Mouse (Mus musculus) megakaryocyte-erythroid progenitor cell, adult 5-6 weeks (primary cell): ENCODE measurements at regions not wholly inside any gene's neighbourhood (a gene's known extent, or its start where the extent isn't known, plus 50 kb on each side); places are given as distances from the start of the nearest gene placed in this dataset.
"Not testable (repeated sequence)": the region's sequence is repeated elsewhere in the genome, so short reads cannot be mapped to it uniquely, and the experiment has no call there.

Experiments
- ATAC-seq: replicated peaks from 2 replicates; pipeline ENCODE4 v1.8.0; 2016; ENCODE audit warnings: mild to moderate bottlenecking, inconsistent platforms; ENCODE audit not compliant: severe bottlenecking, poor library complexity, low FRiP score, low TSS enrichment

DNA sequence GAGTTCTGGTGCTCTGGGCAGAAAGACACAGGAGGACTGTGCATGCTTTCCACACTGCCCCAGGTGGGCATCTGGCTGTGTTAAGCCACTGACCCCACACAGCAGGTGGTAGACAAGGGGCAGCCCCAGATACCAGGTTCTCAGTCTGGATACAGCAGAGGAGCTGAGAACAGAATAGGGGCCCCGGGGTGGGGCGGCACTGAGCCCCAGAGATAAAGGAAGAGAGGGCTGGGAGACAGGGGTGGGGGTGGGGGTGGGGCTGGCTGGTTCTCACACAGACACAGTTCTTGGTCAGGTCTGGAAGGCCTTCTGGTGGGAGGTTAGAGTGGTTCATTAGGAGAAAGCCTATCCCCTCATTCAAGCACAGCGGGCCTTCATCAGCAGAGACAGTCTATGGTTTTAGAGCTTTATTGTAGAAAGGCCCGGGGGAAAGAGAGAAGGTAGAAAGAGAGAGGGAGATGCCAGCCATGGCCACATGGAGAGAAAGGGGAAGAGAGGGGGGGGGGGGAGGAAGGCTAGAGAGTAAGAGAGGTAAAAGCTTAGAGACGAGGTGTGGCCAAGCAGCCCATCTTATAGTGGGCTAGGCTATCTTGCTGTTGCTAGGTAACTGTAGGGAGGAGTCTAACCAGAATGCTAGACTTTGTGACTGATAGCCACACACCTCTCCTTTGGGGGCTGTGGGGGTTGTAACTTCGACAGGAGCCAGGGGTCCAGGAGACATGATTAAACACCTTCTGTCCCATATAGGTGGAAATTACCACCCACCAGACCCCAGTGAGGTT is 1403.1 kb downstream of the Zfp704 start:
- no peak for ATAC-seq

DNA sequence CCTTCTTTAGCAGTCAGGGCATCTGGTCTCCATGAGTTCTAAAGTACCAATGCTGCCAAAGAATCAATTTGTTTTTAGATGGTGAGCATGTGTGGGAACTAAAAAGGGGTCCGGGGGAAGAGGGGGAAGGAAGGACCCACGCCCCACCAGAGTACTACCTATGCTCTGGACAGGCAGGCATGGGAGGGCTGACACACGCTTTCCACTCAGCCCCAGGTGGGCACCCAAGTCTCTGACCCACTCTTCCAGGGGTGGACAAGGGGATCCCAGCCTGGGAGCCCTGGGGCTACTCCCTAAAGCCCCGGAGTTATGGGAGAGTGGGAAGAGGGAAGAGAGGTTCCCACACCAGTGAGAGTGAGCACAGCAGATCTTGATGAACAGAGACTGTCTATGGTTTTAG is 1446.9 kb downstream of the Zfp704 start:
- no peak for ATAC-seq

DNA sequence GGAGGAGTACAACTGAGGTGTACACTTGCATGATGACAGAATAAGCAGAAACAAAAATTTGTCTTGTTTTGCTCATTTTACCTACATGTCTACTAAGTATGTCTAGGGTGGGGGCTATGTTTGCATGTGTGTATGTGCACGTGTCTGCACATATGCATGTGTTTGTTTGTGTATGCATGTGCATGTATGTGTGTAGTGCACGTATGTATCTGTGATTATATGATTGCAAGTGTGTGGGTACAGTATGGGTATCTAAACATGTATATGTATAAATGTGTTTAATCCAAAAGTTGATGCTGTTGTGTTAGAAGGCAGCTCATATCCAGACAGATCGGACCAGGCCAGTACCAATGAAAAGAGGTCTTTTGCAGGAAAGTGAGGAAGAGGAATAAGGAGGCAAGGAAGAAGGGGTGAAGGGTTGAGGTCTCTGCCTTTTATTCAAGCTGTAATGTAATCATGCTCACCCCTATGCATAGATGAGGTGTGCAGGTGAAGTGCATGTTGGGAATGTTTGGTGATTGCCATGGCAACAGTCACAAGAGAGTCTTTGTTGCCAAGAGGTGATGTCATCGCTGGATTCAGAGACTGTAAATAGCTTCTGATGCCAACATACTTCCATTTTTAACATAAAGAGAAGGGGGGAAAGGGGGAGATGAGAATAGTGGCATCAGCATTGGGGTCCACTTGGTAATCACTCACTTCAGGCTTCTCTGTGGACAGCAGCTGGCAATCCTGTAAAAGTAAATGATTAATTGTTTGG is 1447.7 kb downstream of the Zfp704 start:
- no peak for ATAC-seq

DNA sequence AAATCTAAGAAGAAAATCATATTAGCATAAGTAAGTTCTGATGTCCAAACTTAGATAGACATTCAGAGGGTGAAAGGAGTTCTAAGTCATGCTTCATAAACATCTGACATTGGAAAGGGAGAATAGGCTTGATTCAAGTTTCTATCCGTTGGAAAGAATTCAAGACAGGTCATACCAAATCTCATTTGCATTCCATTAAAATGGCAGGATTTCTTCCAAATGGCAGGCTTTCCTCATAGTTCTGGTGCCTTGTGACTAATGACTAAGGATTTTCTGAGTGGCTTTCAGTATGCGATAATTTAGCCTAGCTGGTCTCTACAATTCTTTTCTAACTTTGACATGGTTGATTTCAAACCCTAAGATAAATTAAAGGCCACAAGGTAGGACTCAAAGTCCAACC is 1466.9 kb downstream of the Zfp704 start:
- ATAC-seq = no peak

DNA sequence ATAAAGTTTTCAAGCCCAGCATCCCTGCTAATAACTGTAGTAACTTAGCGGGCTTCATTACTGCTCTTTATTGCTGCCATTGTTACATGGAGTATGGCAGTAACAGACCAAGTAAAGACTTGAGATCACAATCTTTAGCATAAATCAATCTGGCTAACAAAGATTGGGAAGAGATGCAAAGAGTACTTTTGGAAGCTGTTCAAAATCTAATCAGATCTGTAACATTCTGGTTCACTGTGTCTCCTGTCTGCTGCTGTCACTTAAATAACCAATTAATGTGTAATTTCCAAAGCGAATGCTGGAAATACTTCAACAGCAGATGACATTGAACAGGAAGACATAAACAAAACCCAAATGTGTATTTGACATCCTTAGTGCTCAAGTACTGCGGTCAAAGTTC is 1467.7 kb downstream of the Zfp704 start:
- no peak for ATAC-seq

DNA sequence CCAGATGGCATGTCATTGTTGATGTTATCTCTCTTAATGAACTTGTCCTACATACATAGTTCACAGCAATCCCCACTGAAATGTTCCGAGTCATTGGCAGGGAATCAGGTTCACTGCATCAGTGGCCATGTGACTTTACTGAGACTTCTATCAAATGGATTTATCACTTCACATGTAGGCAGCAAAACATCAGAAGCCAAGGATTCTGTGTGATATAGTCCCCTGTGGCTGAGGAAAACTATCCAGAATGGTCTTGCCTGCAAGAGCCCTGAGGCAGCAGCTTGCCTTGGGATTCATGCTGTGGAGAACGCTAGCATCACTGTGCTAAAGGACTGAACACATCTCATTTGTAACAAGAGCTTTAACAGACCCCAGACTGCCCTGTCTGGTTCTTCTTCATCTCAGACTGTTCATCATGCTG is 1468.2 kb downstream of the Zfp704 start:
- ATAC-seq = no peak

DNA sequence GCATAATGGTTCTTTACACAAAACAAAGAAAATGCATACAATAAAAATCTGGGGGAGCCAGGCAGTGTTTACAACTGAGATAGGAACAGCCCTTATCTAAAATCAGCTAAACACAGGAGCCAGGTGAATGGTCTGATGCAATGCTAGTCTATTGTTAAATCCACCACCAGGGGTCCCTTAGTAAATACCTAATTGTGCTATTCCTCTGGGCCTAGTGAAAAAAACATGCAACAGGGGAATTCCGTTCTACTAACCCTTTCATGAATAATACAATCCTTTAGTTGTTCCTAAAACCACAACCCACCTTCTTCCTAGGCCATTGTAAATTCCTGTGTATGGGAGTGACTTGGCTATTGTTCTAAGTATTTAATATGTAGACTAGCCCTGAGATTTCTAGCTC is 1486.2 kb downstream of the Zfp704 start:
- ATAC-seq = not testable (repeated sequence)

DNA sequence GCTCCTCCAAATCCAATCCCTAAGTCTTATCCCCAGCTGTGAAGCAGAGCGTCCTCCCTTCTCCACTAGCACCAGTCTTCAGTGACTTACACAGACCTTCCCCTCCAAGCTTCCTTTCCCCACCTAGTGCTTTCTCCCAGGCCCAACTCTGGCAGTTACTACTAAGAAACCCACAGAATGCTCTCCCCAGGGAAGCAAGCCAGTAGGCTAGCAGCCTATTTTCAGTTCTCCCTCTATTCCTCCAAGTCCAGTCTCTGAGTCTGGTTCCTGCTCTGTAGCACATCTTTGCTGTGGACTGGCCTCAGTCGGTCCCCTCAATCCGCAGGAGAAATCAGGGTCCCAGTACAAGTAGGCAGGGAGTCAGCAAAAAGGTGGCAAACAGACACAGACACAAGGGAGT is 1486.7 kb downstream of the Zfp704 start:
- no peak for ATAC-seq

DNA sequence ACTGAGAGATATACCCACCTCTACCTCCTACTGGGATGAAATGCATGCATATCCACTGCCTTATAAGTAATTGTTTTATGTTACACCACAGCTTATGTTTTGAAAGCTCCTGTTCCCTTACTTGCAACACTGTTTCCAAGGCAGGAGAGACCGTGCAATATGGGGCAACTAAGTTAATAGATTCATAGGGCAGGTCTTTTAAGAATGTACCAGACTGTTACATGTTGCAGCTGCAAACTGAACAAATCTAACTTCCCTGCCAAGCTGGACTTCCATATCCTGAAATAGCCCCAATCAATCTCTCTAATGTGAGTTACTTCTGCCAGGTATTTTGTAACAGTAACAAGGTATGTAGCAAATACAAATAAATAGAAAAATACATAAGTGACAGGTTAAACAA is 1478.0 kb upstream of the 1700008P02Rik start:
- ATAC-seq = no peak

DNA sequence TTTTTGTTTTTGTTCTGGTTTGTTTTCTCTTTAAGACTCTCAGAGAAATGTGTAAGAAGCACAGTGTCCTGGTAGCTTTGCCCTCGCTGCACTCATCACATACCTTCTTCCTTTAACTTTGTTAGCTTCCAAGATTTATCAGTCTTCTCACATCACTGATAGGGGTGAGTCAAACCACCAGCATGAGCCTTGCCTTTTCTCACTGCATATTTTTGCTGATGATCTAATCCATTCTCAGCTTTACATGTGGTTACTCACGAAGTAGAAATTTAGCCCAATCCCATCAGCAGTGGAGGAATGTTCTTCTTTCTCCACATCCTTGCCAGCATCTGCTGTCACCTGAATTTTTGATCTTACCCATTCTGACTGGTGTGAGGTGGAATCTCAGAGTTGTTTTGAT is 1464.5 kb upstream of the 1700008P02Rik start:
- ATAC-seq = no peak

DNA sequence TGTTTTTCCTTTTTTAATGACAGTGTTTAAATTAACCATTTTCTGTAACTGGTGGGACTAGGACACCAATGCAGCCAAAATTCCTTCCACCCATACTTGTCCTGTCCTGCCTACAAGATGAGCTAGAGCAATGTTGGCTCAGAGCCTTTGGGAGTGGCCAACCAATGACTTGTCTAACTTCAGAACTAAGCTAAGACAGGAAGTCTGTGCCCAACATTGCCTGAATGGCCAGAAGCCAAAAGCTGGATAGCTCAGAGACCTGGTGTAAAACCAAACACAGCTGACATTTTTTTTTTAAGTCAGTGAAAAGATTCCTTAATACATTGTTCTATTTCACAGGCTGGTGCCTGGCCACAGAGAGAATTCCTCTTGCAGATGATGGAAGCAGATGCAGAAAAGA is 1433.5 kb upstream of the 1700008P02Rik start:
- no peak for ATAC-seq

DNA sequence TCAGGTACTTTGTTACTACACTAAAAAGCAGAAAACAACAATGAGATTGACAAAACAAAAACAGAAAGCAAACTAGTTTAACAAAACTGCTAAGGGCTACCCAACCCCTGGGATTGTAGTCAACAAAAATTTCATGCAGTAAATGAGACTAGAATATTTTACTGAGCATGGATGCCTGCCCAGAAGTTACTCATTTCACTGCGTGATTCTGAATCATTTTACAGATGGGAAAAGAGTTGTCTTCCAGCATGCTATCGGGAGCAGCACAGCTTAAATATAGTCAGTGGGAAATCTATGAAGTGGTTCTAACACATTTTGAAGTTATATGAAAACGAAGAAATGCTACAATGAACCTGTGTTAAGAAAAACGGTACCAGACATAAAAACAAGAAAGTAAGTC is 1430.9 kb upstream of the 1700008P02Rik start:
- ATAC-seq = no peak

DNA sequence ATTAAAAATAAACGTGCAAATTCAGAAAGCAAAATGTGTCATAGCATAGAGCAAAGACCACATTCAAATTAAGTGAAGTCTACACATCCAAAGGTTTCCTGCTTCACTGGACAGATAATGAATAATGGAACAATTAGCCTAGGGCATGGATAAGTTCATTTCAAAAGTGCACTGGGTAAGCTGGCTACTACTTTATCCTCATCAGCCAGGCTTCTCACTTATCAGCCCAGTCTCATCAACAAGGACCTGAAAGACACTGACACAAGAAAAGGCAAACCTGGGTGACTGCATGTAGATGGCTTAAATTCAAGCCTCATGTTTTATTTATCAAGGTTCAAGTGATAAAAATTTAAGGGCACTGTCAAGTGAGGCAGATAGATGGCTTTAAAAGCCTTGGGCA is 1429.5 kb upstream of the 1700008P02Rik start:
- no peak for ATAC-seq

DNA sequence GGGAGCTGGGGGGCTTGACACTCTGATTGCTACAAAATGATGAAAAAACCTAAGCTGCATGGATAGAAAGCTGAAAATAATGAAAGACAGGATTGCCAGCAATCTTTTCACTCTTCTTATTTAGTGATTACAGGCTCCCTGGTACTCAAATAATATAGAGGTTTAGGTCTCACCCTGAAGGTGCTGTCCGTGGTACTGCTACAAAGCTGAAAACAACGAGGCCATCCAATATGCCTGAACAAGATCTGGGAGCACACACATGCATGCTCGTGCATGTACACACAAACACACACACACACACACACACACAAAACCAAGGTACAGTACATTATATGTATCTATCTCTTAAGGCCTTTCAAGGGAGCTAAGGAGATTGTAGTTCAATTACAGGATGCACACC is 1426.1 kb upstream of the 1700008P02Rik start:
- ATAC-seq = no peak

DNA sequence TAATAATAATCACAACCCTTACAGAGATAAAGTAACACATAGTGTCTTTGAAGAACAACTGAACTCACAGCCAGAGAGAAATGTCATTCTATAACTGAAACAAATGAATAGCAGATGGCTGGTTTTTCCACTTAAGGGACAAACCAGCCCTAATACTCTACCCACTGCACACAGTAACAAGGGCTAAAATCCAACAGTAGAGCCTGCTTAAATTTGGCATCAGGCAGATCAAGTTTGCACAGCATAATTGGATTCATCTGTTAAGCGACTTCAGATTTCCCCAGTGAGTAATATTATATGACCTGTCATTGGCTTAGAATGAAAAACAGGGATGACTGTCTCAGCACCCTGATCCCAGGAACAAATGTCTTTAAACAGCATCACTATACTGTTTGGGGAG is 1416.5 kb upstream of the 1700008P02Rik start:
- no peak for ATAC-seq

DNA sequence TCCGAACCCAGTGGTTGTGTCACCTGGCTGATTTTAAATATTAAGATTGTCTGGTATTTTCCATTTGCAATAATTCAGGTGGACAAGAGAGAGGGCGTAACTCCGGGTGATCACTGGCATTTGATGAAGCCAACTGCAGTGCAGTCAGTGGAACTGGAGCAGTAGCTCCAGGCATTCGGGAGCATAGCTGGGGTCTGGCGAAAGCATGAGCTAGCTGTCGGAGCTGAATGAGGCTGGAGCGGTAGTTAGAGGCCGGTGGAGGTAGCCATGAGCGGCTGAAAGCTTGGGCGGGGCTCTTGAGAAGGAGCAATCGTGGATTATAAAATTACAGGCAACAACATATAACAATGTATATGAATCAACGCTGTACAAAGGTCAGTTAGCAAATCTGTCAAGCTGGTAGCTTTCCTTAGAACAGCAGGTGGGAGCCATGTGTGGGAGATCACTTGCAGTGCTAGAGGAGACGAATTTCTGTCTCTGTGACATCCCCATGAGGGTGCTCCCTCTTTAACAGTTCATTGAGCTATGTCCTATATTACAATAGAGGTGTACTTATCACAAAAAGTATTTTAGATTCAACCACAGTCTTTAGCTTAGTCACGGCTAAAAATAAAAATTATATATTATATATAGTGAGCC is 1415.0 kb upstream of the 1700008P02Rik start:
- ATAC-seq = no peak

DNA sequence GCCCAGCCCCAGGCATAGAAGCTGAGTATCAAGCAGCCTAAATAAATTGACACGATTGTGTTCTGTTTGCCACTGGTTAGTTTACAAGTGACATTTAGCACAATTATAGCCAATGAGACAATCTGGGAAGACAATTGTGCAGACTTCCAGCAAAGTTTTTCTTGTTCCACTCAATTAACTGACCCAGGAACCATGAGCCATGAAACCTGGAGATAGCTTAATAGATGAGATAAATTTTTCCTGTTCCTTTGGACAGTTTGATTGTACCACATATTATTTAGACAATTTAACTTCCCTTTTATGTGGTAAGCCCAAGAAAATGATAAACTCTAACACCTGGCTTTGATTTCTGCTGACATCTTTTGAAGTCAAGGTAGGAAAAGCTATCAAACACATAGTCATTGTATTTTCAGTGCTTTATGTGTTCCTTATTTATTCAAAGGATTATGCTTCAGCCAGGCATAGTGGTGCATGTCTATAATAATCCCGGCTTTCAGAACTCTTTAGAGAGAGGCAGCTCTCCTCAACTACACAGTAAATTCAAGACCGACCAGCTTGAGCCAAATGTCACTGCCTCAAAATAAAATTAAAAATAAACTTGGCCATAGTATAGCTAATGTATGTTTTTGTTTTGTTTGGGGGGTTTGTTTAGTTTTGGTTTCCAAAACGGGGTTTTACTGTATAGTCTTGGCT is 1406.2 kb upstream of the 1700008P02Rik start:
- ATAC-seq = no peak

DNA sequence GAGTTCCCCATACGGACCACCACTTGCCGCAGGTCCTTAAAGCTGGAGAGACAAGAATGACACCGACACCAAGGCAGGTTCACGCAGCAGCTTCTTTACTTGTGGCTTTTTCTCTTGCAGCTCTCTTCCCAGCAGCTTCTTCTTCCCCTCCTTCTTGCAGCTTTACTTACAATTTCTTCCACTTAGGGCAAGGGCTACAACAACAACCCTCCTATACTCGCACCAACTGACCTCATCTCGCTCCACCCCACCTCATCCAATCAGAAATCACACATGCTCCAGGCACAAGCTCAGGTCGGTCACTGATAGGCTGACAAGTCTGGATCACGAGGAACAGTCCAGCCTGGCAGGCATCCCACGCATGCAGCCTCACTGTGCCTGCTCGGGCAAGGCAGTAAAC is 1402.4 kb upstream of the 1700008P02Rik start:
- no peak for ATAC-seq

DNA sequence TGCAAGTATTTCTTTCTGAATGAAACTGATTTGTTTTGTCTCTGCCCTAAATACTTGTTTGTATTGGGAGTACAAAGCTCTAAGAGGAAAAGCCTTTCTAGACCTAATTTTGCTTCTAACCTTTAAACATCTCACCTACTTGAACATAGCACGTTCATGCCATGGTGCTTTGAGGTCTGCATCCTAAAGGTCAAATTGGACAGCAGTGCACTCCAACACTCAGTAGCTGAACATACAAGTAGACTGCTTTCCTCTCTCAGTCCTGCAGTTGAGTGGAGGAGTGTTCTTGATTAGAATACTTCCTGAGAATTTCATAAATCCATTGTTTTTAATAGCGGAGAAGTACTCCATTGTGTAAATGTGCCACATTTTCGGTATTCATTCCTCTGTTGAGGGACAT is 1397.2 kb upstream of the 1700008P02Rik start:
- no peak for ATAC-seq

DNA sequence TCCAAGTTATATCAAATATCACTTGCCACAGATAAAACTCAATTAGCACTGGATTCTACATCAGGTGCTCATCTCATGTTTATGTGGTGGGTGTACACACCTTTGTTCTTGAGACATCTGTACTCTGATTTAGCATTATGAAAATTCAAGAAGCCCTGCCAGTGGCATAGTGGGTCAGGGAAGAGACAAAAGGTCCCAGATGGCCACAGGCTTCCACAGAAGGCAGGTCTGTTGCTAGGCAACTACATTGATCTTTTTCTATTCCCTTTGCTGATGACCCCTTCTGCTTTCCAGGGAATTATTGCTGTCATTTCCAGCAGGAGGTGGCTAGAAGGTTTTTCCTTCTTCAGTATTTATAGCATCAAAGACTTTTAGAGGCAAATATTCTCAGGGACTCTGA is 1396.7 kb upstream of the 1700008P02Rik start:
- ATAC-seq = no peak
